Mouse (Mus musculus): ENCODE data around the gene Rtn4r. TPM values are rescaled to one million over a fixed set of nuclear protein-coding genes. Genes with fewer than 3 reads are reported as not detected.

The Rtn4r gene
- total RNA-seq, 2 experiments from 2014 or later = 0.96 TPM; not detected in 1

- ATAC-seq (replicated peaks; ENCODE audit: low FRiP score, poor library complexity, severe bottlenecking) = no peak
These were observed 4.0 kb upstream of the Rtn4r start for GRCm38 (mm10) chr16:18123471-18123870.

- no peak for ATAC-seq (replicated peaks; ENCODE audit: low FRiP score, poor library complexity, severe bottlenecking)
These were observed 3.4 kb upstream of the Rtn4r start for GRCm38 (mm10) chr16:18124040-18124439.

GRCm38 (mm10) chr16:18124626-18125025 lies 2.8 kb upstream of the Rtn4r start:
- ATAC-seq (replicated peaks; ENCODE audit: low FRiP score, poor library complexity, severe bottlenecking) = no peak

GRCm38 (mm10) chr16:18125131-18125530 lies 2.3 kb upstream of the Rtn4r start:
- no peak for ATAC-seq (replicated peaks; ENCODE audit: low FRiP score, poor library complexity, severe bottlenecking)

GRCm38 (mm10) chr16:18126211-18126610 lies 1.2 kb upstream of the Rtn4r start:
- no peak for ATAC-seq (replicated peaks; ENCODE audit: low FRiP score, poor library complexity, severe bottlenecking)

GRCm38 (mm10) chr16:18127871-18128563 lies 575 bp downstream of the Rtn4r start:
- no peak for ATAC-seq (replicated peaks; ENCODE audit: low FRiP score, poor library complexity, severe bottlenecking)

GRCm38 (mm10) chr16:18128564-18128935 lies 1.1 kb downstream of the Rtn4r start:
- ATAC-seq (replicated peaks; ENCODE audit: low FRiP score, poor library complexity, severe bottlenecking) = no peak

- ATAC-seq (replicated peaks; ENCODE audit: low FRiP score, poor library complexity, severe bottlenecking) = no peak
These were observed 2.0 kb downstream of the Rtn4r start for GRCm38 (mm10) chr16:18129413-18129812.

GRCm38 (mm10) chr16:18130288-18130687 lies 2.8 kb downstream of the Rtn4r start:
- no peak for ATAC-seq (replicated peaks; ENCODE audit: low FRiP score, poor library complexity, severe bottlenecking)

- no peak for ATAC-seq (replicated peaks; ENCODE audit: low FRiP score, poor library complexity, severe bottlenecking)
These were observed 3.3 kb downstream of the Rtn4r start for GRCm38 (mm10) chr16:18130705-18131104.

- ATAC-seq (replicated peaks; ENCODE audit: low FRiP score, poor library complexity, severe bottlenecking) = no peak
These were observed 4.0 kb downstream of the Rtn4r start for GRCm38 (mm10) chr16:18131245-18131939.

- ATAC-seq (replicated peaks; ENCODE audit: low FRiP score, poor library complexity, severe bottlenecking) = no peak
These were observed 4.6 kb downstream of the Rtn4r start for GRCm38 (mm10) chr16:18132026-18132425.

- ATAC-seq (replicated peaks; ENCODE audit: low FRiP score, poor library complexity, severe bottlenecking) = no peak
These were observed 5.1 kb downstream of the Rtn4r start for GRCm38 (mm10) chr16:18132575-18132974.

GRCm38 (mm10) chr16:18133133-18133920 lies 5.9 kb downstream of the Rtn4r start:
- no peak for ATAC-seq (replicated peaks; ENCODE audit: low FRiP score, poor library complexity, severe bottlenecking)

GRCm38 (mm10) chr16:18135196-18135595 lies 7.8 kb downstream of the Rtn4r start:
- ATAC-seq (replicated peaks; ENCODE audit: low FRiP score, poor library complexity, severe bottlenecking) = no peak

GRCm38 (mm10) chr16:18136015-18136414 lies 8.6 kb downstream of the Rtn4r start:
- no peak for ATAC-seq (replicated peaks; ENCODE audit: low FRiP score, poor library complexity, severe bottlenecking)

- ATAC-seq (replicated peaks; ENCODE audit: low FRiP score, poor library complexity, severe bottlenecking) = no peak
These were observed 16.8 kb downstream of the Rtn4r start for GRCm38 (mm10) chr16:18144201-18144600.

- no peak for ATAC-seq (replicated peaks; ENCODE audit: low FRiP score, poor library complexity, severe bottlenecking)
These were observed 18.0 kb downstream of the Rtn4r start for GRCm38 (mm10) chr16:18145341-18145867.

GRCm38 (mm10) chr16:18148208-18148876 lies 20.9 kb downstream of the Rtn4r start:
- no peak for ATAC-seq (replicated peaks; ENCODE audit: low FRiP score, poor library complexity, severe bottlenecking)

- ATAC-seq (replicated peaks; ENCODE audit: low FRiP score, poor library complexity, severe bottlenecking) = no peak
These were observed 21.8 kb downstream of the Rtn4r start for GRCm38 (mm10) chr16:18149205-18149604.

Measured in erythroblast, adult 5-6 weeks (primary cell).